Mouse (Mus musculus) stomach, postnatal 0 days (tissue): Measurements from ENCODE around the gene Aplp1. TPM values are rescaled to one million over a fixed set of nuclear protein-coding genes. Genes with fewer than 3 reads are reported as not detected.

Source experiments
- ATAC-seq: fragments of 200-750 bp; cut with Nextera tagmentation; 2 replicates; pipeline ENCODE4 v1.8.0; 2017; ENCODE audit not compliant: low FRiP score, low TSS enrichment
- DNase-seq: peaks from one replicate; pipeline ENCODE4 v3.0.0-alpha.2; 2016; ENCODE audit warnings: low spot score
- H3K27ac ChIP-seq: fragments of 300-500 bp; sonication (generic); replicated peaks from 2 replicates; pipeline ENCODE4 v1.5.1; 2014; ENCODE audit warnings: mild to moderate bottlenecking, control low read depth
- H3K27me3 ChIP-seq: fragments of 300-500 bp; sonication (generic); 2 replicates; pipeline ENCODE4 v1.6.1; 2014; ENCODE audit warnings: low read length; ENCODE audit not compliant: control insufficient read depth, insufficient read depth
- H3K36me3 ChIP-seq: fragments of 300-500 bp; sonication (generic); 2 replicates; pipeline ENCODE4 v1.6.1; 2014; ENCODE audit warnings: low read length, mixed read lengths; ENCODE audit not compliant: control insufficient read depth, insufficient read depth
- H3K4me1 ChIP-seq: fragments of 300-500 bp; sonication (generic); replicated peaks from 2 replicates; pipeline ENCODE4 v1.6.1; 2014; ENCODE audit warnings: antibody characterized with exemption; ENCODE audit not compliant: control insufficient read depth, insufficient read depth
- H3K4me2 ChIP-seq: fragments of 300-500 bp; sonication (generic); replicated peaks from 2 replicates; pipeline ENCODE4 v1.6.1; 2014; ENCODE audit warnings: low read depth, mild to moderate bottlenecking, control low read depth, moderate library complexity
- H3K4me3 ChIP-seq: fragments of 300-500 bp; sonication (generic); 2 replicates; pipeline ENCODE4 v1.5.1; 2014; ENCODE audit warnings: low read depth, low read length, control low read depth
- H3K9ac ChIP-seq: fragments of 300-500 bp; sonication (generic); 2 replicates; pipeline ENCODE4 v1.6.1; 2014; ENCODE audit warnings: mild to moderate bottlenecking, low read length, control low read depth, mixed read lengths
- H3K9me3 ChIP-seq: fragments of 300-500 bp; sonication (generic); 2 replicates; pipeline ENCODE4 v1.6.1; 2016; ENCODE audit warnings: low read length; ENCODE audit not compliant: control insufficient read depth
- CTCF ChIP-seq: IDR thresholded peaks from 2 replicates; pipeline ENCODE4 v1.5.1; 2016; ENCODE audit warnings: antibody characterized with exemption, low read depth, mild to moderate bottlenecking, moderate library complexity
- EP300 ChIP-seq: optimal IDR thresholded peaks from 2 replicates; pipeline ENCODE3; 2016; ENCODE audit warnings: antibody characterized with exemption
- WGBS: fragments of 180-500 bp; shearing (Covaris S2); extraction: QIAGEN DNeasy Blood & Tissue Kit; methylation state at CpG from one replicate; pipeline ENCODE4 v1.1.7; 2014; 5-methylcytosine and 5-hydroxymethylcytosine counted together
- polyA plus RNA-seq: library from polyadenylated mRNA; unstranded; fragments of >200 nt; fragmentation: Nextera tagmentation; extraction: Ambion mirVana; gene quantifications from 2 replicates; pipeline ENCODE4 v1.2.1, GENCODE M21; 2015

The Aplp1 gene
- polyA plus RNA-seq, 1 experiment from 2014 or later, result 21.7 TPM

DNA sequence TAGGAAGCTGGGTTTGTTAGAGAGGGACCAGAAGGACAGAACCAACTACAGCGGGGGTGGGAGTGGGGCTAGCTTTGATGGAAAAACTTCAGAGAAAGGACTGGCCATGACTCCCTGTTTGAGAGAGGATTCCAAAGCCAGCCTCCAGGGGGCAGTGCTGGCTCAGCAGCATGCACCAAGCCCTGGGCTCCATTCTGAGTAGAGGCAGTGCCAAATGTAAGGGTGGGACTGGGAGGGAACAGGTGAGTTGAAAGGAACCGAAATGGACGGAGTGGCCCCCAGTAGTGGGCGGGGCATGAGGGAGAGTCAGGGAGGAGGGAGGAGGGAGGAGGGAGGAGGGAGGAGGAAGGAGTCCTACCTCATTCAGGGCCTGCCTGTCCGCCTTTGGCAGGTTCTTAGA lies 4.6 kb downstream of the Aplp1 start:
- no peak overlapping the region for H3K4me3 ChIP-seq
- H3K4me2 ChIP-seq, result no peak overlapping the region
- DNase-seq, result peak; percentile 72
- H3K36me3 ChIP-seq, result no peaks in the 10 kb centered on the region
- H3K9me3 ChIP-seq, result no peaks in the 10 kb centered on the region
- H3K27me3 ChIP-seq, result no peaks in the 10 kb centered on the region
- WGBS, result 24% methylated on average over 4 of the region's 5 CpGs
- TF ChIP-seq CTCF, result peak; percentile 82
- no peak for TF ChIP-seq EP300
- no peak overlapping the region for H3K27ac ChIP-seq
- no peak overlapping the region for H3K9ac ChIP-seq
- peaks cover 2% of the 10 kb centered on the region; the same call in 1 of the 2 replicates for H3K4me1 ChIP-seq
- ATAC-seq, result peak; percentile 25; the same call in 1 of the 2 replicates

DNA sequence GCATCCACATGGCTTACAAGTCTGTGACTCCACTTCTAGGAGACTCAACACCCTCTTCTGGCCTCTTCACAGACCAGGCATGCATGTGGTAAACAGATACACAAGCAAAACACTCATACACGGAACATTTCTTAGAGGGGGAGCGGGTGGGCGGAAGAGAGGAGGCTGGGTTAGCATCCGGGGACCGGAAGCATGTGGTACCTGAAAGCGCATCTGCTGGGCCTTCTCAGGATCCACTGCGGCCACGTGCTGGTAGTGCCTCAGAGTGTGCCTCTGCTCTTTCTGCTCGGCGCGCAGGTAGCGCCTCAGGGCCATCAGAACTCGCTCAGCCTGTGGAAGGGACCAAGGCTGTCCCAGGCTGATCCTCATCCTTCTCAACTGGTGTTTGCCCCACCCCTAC lies 5.6 kb downstream of the Aplp1 start:
- Histone ChIP-seq H3K9ac (no peak overlapping the region), H3K27me3 (no peaks in the 10 kb centered on the region), H3K4me1 (peaks cover 2% of the 10 kb centered on the region; the same call in 1 of the 2 replicates), H3K36me3 (no peaks in the 10 kb centered on the region), H3K4me2 (no peak overlapping the region), H3K27ac (no peak overlapping the region), H3K4me3 (no peak overlapping the region), H3K9me3 (no peaks in the 10 kb centered on the region)
- DNase-seq (no peak), ATAC-seq (no peak)
- 79% methylated on average over 13 of the region's 13 CpGs for WGBS
- TF ChIP-seq CTCF, result no peak
- no peak for TF ChIP-seq EP300

DNA sequence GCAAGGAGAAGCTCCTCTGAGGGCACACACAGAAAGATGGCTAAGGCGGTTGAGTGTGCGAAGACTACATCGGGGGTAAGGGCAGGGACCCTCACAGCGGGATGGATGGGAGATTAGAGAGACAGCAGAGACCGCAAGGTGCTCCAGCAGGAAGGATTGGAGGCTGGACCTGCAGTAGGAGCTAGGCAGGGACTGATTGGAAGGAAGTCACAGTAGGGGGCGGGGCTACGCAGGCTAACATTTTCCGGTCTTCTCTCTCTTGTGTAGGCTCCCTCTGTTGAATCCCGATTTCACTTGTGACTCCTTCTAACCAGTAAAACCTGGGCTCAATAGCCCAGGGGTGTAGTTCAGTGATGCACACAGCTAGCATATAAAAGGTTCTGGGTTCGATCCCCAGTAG lies 8.5 kb downstream of the Aplp1 start:
- ATAC-seq (no peak), DNase-seq (no peak)
- Histone ChIP-seq H3K4me1 (no peaks in the 10 kb centered on the region), H3K9ac (no peak overlapping the region), H3K27ac (no peak overlapping the region), H3K4me2 (no peak overlapping the region), H3K36me3 (no peaks in the 10 kb centered on the region), H3K27me3 (no peaks in the 10 kb centered on the region), H3K4me3 (no peak overlapping the region), H3K9me3 (no peaks in the 10 kb centered on the region)
- TF ChIP-seq EP300 (no peak), CTCF (no peak)
- WGBS, result 17% methylated on average over 10 of the region's 10 CpGs

DNA sequence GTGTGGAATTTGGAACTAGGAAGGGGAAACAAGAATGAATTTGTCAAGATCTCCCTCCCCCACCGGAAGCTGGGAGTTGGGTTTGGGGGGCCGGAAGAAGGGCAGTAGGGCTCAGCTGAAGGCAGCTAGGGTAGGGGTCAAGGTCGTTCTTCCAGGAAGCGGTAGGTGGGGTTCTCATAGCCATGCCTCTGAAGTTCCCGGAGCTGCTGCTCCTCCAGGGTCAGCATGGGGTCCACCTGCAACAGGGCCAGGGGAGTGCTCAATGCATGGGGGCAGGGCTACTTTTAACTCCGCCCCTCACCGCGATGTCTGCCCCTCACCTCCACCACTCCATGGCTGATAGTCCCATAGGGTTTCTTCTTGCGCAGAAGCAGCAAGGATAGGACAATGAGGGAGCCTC lies 10.2 kb downstream of the Aplp1 start:
- no peaks in the 10 kb centered on the region for H3K36me3 ChIP-seq
- H3K9ac ChIP-seq, result no peak overlapping the region
- H3K4me3 ChIP-seq, result no peak overlapping the region
- H3K9me3 ChIP-seq, result no peaks in the 10 kb centered on the region
- ATAC-seq (no peak), DNase-seq (no peak)
- H3K4me1 ChIP-seq, result no peaks in the 10 kb centered on the region
- H3K27ac ChIP-seq, result no peak overlapping the region
- no peaks in the 10 kb centered on the region for H3K27me3 ChIP-seq
- WGBS, result 41% methylated on average over 9 of the region's 9 CpGs
- TF ChIP-seq CTCF (no peak), EP300 (no peak)
- H3K4me2 ChIP-seq, result no peak overlapping the region

DNA sequence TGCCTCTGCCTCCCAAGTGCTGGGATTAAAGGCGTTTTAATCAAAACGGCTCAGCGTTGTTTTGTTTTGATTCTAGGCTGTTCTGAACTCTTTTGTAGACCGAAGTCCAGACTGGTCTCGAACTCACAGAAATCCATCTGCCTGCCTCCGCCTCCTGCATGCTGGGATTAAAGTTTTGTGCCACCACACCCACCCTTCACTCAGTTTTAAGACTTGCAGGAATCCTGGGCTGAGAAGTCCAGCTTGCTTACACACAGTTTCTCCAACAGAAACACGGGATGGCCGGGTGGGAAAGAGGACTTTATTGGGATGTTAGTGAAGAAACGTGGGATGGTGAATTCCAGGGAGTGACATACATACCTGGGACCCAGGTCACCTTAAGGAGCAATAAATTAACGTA lies 10.6 kb downstream of the Aplp1 start:
- no peak for ATAC-seq
- H3K27ac ChIP-seq, result no peak overlapping the region
- TF ChIP-seq EP300 (no peak), CTCF (no peak)
- H3K4me2 ChIP-seq, result no peak overlapping the region
- 65% methylated on average over 10 of the region's 10 CpGs for WGBS
- no peak overlapping the region for H3K4me3 ChIP-seq
- H3K27me3 ChIP-seq, result no peaks in the 10 kb centered on the region
- no peaks in the 10 kb centered on the region for H3K9me3 ChIP-seq
- H3K4me1 ChIP-seq, result no peaks in the 10 kb centered on the region
- DNase-seq, result no peak
- no peak overlapping the region for H3K9ac ChIP-seq
- H3K36me3 ChIP-seq, result no peaks in the 10 kb centered on the region

DNA sequence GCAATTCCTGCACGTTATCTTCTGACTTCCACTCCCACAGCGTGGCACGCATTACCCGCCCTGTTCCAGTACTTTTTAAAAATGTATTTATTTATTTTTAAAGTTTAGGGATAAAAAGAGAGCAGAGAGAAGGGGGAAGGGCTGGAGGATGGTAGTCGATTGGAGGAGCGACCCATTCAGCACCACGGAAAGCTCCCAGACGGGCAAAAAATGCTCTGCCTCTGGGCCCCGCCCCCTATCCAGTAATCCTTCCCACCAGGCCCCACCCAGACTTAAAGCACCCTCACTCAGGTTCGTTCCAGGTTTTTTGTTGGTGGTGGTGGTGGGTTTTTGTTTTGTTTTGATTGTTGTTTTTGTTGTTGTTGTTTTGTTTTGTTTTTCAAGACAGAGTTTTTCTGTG lies 11.1 kb downstream of the Aplp1 start:
- no peaks in the 10 kb centered on the region for H3K27me3 ChIP-seq
- H3K27ac ChIP-seq, result no peak overlapping the region
- no peak for TF ChIP-seq EP300
- TF ChIP-seq CTCF, result no peak
- H3K4me2 ChIP-seq, result no peak overlapping the region
- H3K9ac ChIP-seq, result no peak overlapping the region
- DNase-seq, result peak; percentile 74
- ATAC-seq, result no peak
- H3K36me3 ChIP-seq, result no peaks in the 10 kb centered on the region
- no peaks in the 10 kb centered on the region for H3K4me1 ChIP-seq
- 2% methylated on average over 10 of the region's 10 CpGs for WGBS
- H3K9me3 ChIP-seq, result no peaks in the 10 kb centered on the region
- no peak overlapping the region for H3K4me3 ChIP-seq
